Mouse (Mus musculus): ENCODE data around the gene Il6st. TPM values are rescaled to one million over a fixed set of nuclear protein-coding genes. Genes with fewer than 3 reads are reported as not detected.
"Not testable (repeated sequence)": the region's sequence is repeated elsewhere in the genome, so short reads cannot be mapped to it uniquely, and the experiment has no call there.

Il6st gene
- polyA plus RNA-seq, 1 experiment from 2014 or later, result 43.2 TPM

DNA sequence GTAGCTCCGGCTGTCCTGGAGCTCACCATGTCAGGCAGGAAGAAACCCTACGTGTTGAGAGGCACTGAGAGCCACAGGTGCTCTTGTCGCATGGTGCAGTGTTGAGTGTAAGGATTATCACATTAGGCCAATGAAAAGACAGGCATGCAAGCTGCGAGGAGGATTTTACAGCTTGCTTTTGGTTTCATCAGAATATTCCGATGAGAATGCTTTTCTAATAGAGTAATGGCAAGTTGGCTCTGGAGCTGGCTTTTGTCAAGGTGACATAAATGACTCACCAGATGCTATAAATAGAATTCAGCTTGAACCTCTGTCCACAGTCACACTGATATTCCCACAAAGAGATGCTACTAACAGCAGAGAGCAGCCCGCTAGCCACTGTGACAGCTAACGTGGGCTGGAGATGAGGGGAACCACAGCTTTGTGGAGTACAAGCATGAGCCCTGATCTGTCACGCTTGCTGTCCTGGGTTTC, 38.7 kb upstream of the Il6st start:
- Histone ChIP-seq H3K4me3 (ENCODE audit: low read depth, low read length) (no peak overlapping the region), H3K9me3 (ENCODE audit: control insufficient read depth, low read length) (peaks cover 7% of the 10 kb centered on the region; the same call in 1 of the 2 replicates), H3K27me3 (replicated peaks; ENCODE audit: control insufficient read depth, insufficient read depth, low read length) (no peaks in the 10 kb centered on the region), H3K27ac (replicated peaks; ENCODE audit: low read depth, low read length) (no peak overlapping the region), H3K4me2 (ENCODE audit: low read depth, low read length) (no peak overlapping the region), H3K36me3 (ENCODE audit: control insufficient read depth, insufficient read depth, low read length) (no peaks in the 10 kb centered on the region), H3K9ac (ENCODE audit: low read depth, low read length) (no peak overlapping the region), H3K4me1 (ENCODE audit: control insufficient read depth, insufficient read depth, low read length) (peaks cover 11% of the 10 kb centered on the region; the same call in 1 of the 2 replicates)
- no peak for DNase-seq (ENCODE audit: low spot score)
- 59% methylated on average over 8 of the region's 8 CpGs for WGBS
- no peak for ATAC-seq (ENCODE audit: low read depth)

DNA sequence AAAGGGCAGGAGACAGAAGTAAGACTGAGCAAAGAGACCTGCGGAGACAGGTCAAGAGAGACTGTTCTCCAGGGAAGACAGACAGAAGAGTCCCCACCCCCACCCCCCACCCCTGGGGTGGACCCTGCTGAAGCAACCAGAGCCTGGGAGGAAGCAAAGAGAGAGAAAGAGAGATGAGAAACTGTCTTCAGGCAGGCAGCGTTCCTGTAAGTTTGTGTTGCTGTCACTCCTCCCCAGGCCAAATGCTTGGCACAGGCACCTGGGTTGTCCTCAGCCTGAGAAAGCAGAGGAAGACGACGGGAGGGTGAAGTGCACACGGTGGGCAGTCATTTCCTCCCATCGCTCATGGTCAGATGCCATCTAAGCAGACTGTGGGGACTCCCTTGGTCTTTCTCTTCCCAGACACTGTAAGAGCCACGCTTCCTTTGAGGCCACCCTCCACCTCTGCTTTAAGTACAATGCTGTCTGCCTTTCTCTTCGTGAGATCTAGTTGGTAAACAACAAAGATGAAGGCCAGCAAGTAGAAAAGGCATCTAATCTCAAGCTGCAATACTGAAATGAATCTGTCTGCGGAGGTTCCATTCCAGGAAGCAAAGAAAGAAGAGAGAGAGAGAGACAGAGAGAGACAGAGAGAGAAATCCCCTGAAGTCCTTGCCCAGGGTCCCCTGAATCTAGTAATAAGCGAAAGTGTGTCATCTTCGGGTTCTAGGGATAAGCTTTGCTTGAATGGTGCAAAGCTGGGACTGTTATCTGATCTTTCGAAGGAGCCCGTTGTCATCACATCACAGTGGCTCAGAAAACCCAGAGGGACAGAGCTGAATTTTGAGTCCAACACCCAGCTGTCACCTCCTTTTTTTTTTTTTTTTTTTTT, 37.4 kb upstream of the Il6st start:
- DNase-seq (ENCODE audit: low spot score) (no peak), ATAC-seq (ENCODE audit: low read depth) (no peak)
- WGBS, result 62% methylated on average over 13 of the region's 13 CpGs
- Histone ChIP-seq H3K4me2 (ENCODE audit: low read depth, low read length) (no peak overlapping the region), H3K36me3 (ENCODE audit: control insufficient read depth, insufficient read depth, low read length) (no peaks in the 10 kb centered on the region), H3K4me1 (ENCODE audit: control insufficient read depth, insufficient read depth, low read length) (peaks cover 11% of the 10 kb centered on the region; the same call in 1 of the 2 replicates), H3K27me3 (replicated peaks; ENCODE audit: control insufficient read depth, insufficient read depth, low read length) (no peaks in the 10 kb centered on the region), H3K27ac (replicated peaks; ENCODE audit: low read depth, low read length) (no peak overlapping the region), H3K9ac (ENCODE audit: low read depth, low read length) (no peak overlapping the region), H3K4me3 (ENCODE audit: low read depth, low read length) (no peak overlapping the region), H3K9me3 (ENCODE audit: control insufficient read depth, low read length) (peaks cover 7% of the 10 kb centered on the region; the same call in 1 of the 2 replicates)

- H3K4me2 ChIP-seq (ENCODE audit: low read depth, low read length); H3K27ac ChIP-seq (replicated peaks; ENCODE audit: low read depth, low read length); H3K36me3 ChIP-seq (ENCODE audit: control insufficient read depth, insufficient read depth, low read length); ATAC-seq (ENCODE audit: low read depth); H3K9ac ChIP-seq (ENCODE audit: low read depth, low read length); H3K27me3 ChIP-seq (replicated peaks; ENCODE audit: control insufficient read depth, insufficient read depth, low read length); DNase-seq (ENCODE audit: low spot score); H3K9me3 ChIP-seq (ENCODE audit: control insufficient read depth, low read length); H3K4me3 ChIP-seq (ENCODE audit: low read depth, low read length): not testable (repeated sequence)
- 92% methylated on average over 4 of the region's 4 CpGs for WGBS
- H3K4me1 ChIP-seq (ENCODE audit: control insufficient read depth, insufficient read depth, low read length), result peaks cover 10% of the 10 kb centered on the region; the same call in 1 of the 2 replicates
Observed at GRCm38 (mm10) chr13:112427136-112427470, 36.8 kb upstream of the Il6st start.

DNA sequence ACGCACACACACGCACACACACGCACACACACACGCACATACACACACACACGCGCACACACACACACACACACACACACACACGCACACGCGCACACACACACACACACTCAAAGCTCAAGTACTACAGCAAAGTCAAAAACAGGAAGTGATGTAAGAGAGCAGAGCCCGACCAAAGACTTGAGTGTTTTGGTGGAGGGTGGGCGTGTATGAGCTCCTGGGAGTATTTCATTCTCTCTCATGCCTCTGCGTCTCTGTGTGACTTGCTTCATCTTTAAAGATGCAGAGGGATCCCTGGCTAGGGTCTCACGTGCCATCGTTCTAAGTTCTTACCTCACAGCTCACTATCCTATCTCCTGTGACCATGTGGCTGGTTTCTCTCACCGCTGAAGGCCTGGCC, 36.3 kb upstream of the Il6st start:
- 96% methylated on average over 15 of the region's 15 CpGs for WGBS

GRCm38 (mm10) chr13:112433271-112433670, 30.6 kb upstream of the Il6st start:
- WGBS, result 53% methylated on average over 5 of the region's 5 CpGs
- Histone ChIP-seq H3K9me3 (ENCODE audit: control insufficient read depth, low read length) (0 out of 2 replicates have a peak, but pooled peaks cover under 1% of the 10 kb centered on the region), H3K27me3 (replicated peaks; ENCODE audit: control insufficient read depth, insufficient read depth, low read length) (no peaks in the 10 kb centered on the region), H3K9ac (ENCODE audit: low read depth, low read length) (no peak overlapping the region), H3K4me3 (ENCODE audit: low read depth, low read length) (no peak overlapping the region), H3K4me2 (ENCODE audit: low read depth, low read length) (no peak overlapping the region), H3K4me1 (ENCODE audit: control insufficient read depth, insufficient read depth, low read length) (0 out of 2 replicates have a peak, but pooled peaks cover 2% of the 10 kb centered on the region), H3K36me3 (ENCODE audit: control insufficient read depth, insufficient read depth, low read length) (no peaks in the 10 kb centered on the region), H3K27ac (replicated peaks; ENCODE audit: low read depth, low read length) (0 out of 2 replicates have a peak overlapping the region, but pooled peaks have one; percentile 25)
- ATAC-seq (ENCODE audit: low read depth), result no peak
- peak; percentile 28 for DNase-seq (ENCODE audit: low spot score)

More for the DNA sequence above, 36.3 kb upstream of the Il6st start:
- H3K4me1 ChIP-seq (ENCODE audit: control insufficient read depth, insufficient read depth, low read length), result peaks cover 9% of the 10 kb centered on the region; the same call in 1 of the 2 replicates
- H3K9ac ChIP-seq (ENCODE audit: low read depth, low read length), result no peak overlapping the region
- H3K27me3 ChIP-seq (replicated peaks; ENCODE audit: control insufficient read depth, insufficient read depth, low read length), result no peaks in the 10 kb centered on the region
- no peak overlapping the region for H3K27ac ChIP-seq (replicated peaks; ENCODE audit: low read depth, low read length)
- no peaks in the 10 kb centered on the region for H3K36me3 ChIP-seq (ENCODE audit: control insufficient read depth, insufficient read depth, low read length)
- no peak for ATAC-seq (ENCODE audit: low read depth)
- H3K4me3 ChIP-seq (ENCODE audit: low read depth, low read length), result no peak overlapping the region
- H3K4me2 ChIP-seq (ENCODE audit: low read depth, low read length), result no peak overlapping the region
- no peak for DNase-seq (ENCODE audit: low spot score)
- peaks cover 7% of the 10 kb centered on the region; the same call in 1 of the 2 replicates for H3K9me3 ChIP-seq (ENCODE audit: control insufficient read depth, low read length)

GRCm38 (mm10) chr13:112435241-112436075, 28.4 kb upstream of the Il6st start:
- H3K9ac ChIP-seq (ENCODE audit: low read depth, low read length), result no peak overlapping the region
- no peak overlapping the region for H3K27ac ChIP-seq (replicated peaks; ENCODE audit: low read depth, low read length)
- peak; percentile 51; the same call in 1 of the 2 replicates for ATAC-seq (ENCODE audit: low read depth)
- WGBS, result 53% methylated on average over 8 of the region's 8 CpGs
- no peaks in the 10 kb centered on the region for H3K36me3 ChIP-seq (ENCODE audit: control insufficient read depth, insufficient read depth, low read length)
- H3K27me3 ChIP-seq (replicated peaks; ENCODE audit: control insufficient read depth, insufficient read depth, low read length), result no peaks in the 10 kb centered on the region
- peak; percentile 68 for DNase-seq (ENCODE audit: low spot score)
- H3K9me3 ChIP-seq (ENCODE audit: control insufficient read depth, low read length), result no peaks in the 10 kb centered on the region
- peaks cover 17% of the 10 kb centered on the region for H3K4me1 ChIP-seq (ENCODE audit: control insufficient read depth, insufficient read depth, low read length)
- H3K4me2 ChIP-seq (ENCODE audit: low read depth, low read length), result no peak overlapping the region
- H3K4me3 ChIP-seq (ENCODE audit: low read depth, low read length), result no peak overlapping the region

GRCm38 (mm10) chr13:112436288-112436687, 27.6 kb upstream of the Il6st start:
- no peak overlapping the region for H3K4me3 ChIP-seq (ENCODE audit: low read depth, low read length)
- H3K27ac ChIP-seq (replicated peaks; ENCODE audit: low read depth, low read length), result no peak overlapping the region
- ATAC-seq (ENCODE audit: low read depth) (no peak), DNase-seq (ENCODE audit: low spot score) (no peak)
- no peaks in the 10 kb centered on the region for H3K27me3 ChIP-seq (replicated peaks; ENCODE audit: control insufficient read depth, insufficient read depth, low read length)
- H3K9me3 ChIP-seq (ENCODE audit: control insufficient read depth, low read length), result no peaks in the 10 kb centered on the region
- 79% methylated on average over 7 of the region's 7 CpGs for WGBS
- no peaks in the 10 kb centered on the region for H3K36me3 ChIP-seq (ENCODE audit: control insufficient read depth, insufficient read depth, low read length)
- H3K4me2 ChIP-seq (ENCODE audit: low read depth, low read length), result no peak overlapping the region
- H3K9ac ChIP-seq (ENCODE audit: low read depth, low read length), result no peak overlapping the region
- peaks cover 17% of the 10 kb centered on the region for H3K4me1 ChIP-seq (ENCODE audit: control insufficient read depth, insufficient read depth, low read length)

DNA sequence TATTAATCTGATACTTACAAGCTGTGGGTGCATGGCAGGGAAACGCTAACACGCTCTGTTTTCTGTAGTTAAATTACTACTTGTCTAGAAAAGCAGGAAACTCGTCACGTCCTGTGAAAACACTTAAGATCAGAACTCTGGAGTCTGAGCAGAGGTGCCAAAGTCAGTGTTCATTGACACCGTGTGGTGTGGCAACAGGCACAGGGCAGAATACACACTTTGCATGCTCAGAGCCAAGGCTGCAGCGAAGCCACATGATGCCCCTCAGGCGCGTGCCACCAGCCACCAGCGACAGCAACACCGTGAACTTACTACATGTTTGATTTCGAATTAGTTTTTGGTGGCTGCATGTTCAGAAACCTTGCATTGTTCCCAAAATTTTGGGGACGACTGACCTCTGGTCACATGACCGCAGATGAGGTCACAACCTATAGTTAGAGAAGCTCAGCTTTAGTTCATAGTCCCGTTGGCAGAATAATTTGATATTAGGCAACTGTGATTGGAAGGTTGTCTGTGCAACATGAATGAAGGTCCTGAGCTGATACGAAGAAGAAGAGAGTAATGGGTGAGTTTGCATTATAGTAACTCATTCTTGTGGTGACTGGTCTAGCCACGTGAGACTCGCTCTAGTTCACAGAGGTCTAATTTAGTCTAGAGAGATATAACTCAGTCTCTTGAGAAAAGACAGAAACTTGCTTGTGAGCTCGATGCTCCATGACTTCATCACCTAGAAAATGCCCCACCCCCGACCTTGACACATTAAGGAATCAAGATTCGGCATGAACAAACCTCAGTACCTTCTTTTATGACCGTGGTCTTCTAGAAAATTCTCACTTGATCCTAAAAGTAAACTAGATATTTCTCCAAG, 25.6 kb upstream of the Il6st start:
- Histone ChIP-seq H3K4me1 (ENCODE audit: control insufficient read depth, insufficient read depth, low read length) (peaks cover 17% of the 10 kb centered on the region), H3K4me3 (ENCODE audit: low read depth, low read length) (no peak overlapping the region), H3K27me3 (replicated peaks; ENCODE audit: control insufficient read depth, insufficient read depth, low read length) (no peaks in the 10 kb centered on the region), H3K36me3 (ENCODE audit: control insufficient read depth, insufficient read depth, low read length) (no peaks in the 10 kb centered on the region), H3K27ac (replicated peaks; ENCODE audit: low read depth, low read length) (no peak overlapping the region), H3K9ac (ENCODE audit: low read depth, low read length) (no peak overlapping the region), H3K9me3 (ENCODE audit: control insufficient read depth, low read length) (no peaks in the 10 kb centered on the region), H3K4me2 (ENCODE audit: low read depth, low read length) (no peak overlapping the region)
- WGBS, result 87% methylated on average over 21 of the region's 21 CpGs
- no peak for DNase-seq (ENCODE audit: low spot score)
- ATAC-seq (ENCODE audit: low read depth), result no peak

Data from embryonic facial prominence, embryonic 14.5 days (tissue).